Mouse (Mus musculus): ENCODE data around the gene Taf10.

GRCm38 (mm10) chr7:105738948-105739347 lies 5.2 kb downstream of the Taf10 start:
- TF ChIP-seq POLR2A (IDR thresholded peaks at IDR 0.05; ENCODE audit: insufficient read depth, low read depth, low read length) (peak; percentile 88), CTCF (IDR thresholded peaks at IDR 0.05) (no peak)
